Mouse (Mus musculus) common myeloid progenitor, adult 5-6 weeks (primary cell): ENCODE measurements around the gene Atg4a-ps. TPM values are rescaled to one million over a fixed set of nuclear protein-coding genes. Genes with fewer than 3 reads are reported as not detected.

Experiments used
- ATAC-seq: replicated peaks from 2 replicates; pipeline ENCODE4 v1.8.0; 2016; ENCODE audit warnings: low read depth, mild to moderate bottlenecking, moderate TSS enrichment, inconsistent platforms; ENCODE audit not compliant: poor library complexity, severe bottlenecking
- total RNA-seq: library from RNA; stranded (forward); fragments of 200-1000, 187-1606 nt; gene quantifications from 2 replicates; pipeline ENCODE4 v1.2.3, GENCODE M21; 2017

Gene Atg4a-ps
- total RNA-seq, 1 experiment from 2014 or later: 1.1 TPM

DNA sequence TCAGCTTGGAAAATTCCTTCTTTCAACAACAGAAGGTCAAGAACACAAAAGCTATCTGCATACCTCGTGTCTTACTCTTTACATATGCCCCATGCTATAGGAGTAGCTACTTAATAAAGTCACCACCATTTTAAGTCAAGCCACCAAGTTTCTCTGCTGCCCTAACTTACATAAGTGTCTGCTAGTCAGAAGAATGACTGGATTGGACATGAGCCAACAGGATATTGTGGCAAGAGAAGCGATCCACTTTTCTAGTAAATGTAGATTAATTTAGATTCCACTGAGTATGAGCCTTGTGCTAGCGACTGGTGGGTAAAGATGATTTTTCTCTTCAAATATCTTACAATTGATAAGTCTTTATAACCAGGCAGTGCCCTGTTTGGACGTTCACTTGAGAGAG is 12.0 kb downstream of the Atg4a-ps start:
- ATAC-seq: no peak; the same call in 1 of the 2 replicates

DNA sequence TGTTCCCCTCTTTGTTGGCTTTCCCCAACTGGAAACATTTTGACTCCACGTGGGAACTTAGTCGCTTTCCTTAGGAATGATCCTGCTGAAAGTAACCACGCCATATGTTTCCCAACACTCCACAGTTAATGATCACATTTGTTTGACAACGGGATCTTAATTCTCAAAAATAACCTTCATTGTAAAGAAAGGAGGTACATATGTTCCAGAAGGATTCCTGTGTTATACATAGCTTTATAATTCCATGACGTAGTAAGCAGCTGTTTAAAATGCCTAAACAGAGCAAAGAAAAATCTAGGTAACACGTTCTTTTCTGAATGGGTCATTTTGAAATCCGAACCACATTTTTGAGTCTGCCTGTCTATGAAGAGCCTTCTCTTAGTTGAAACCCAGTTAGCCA is 12.7 kb downstream of the Atg4a-ps start:
- ATAC-seq: no peak

DNA sequence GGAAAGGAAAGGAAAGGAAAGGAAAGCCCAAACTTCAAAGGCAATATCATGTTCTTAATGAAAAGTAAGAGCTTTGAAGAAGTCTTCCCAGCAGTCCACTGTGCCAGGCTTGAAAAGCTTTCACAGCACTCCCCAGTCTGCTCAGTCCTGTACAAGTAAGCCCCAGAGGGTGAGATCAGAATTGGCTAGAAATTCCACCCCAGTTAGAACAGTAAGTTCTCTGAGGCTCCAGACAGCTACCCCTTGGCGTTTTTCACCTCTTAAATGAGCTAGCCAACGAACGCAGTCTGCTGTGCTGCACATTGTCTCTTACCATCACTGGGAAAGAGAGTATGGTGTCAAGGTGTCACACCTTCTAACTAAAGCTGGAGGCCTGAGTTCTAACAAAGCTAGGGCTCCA is 18.2 kb downstream of the Atg4a-ps start:
- ATAC-seq: no peak

DNA sequence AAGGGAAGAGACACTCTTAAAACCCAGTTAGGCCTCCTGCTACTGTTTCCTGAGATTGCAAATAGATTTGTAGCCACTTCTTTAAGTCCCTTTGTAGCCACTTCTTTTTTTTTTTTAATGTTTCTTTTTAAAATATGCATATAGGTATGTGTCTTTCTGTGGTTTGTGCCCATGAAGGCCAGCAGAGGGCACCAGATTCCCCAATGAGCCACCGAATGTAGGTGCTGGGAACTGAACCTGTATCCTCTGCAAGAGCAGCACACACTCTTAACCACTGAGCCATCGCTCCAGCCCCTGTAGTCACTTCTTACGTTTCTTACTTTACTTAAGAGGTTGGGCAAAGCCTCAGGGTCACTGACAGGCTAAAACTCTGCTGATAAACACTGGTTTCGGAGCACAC is 19.4 kb downstream of the Atg4a-ps start:
- ATAC-seq: no peak

DNA sequence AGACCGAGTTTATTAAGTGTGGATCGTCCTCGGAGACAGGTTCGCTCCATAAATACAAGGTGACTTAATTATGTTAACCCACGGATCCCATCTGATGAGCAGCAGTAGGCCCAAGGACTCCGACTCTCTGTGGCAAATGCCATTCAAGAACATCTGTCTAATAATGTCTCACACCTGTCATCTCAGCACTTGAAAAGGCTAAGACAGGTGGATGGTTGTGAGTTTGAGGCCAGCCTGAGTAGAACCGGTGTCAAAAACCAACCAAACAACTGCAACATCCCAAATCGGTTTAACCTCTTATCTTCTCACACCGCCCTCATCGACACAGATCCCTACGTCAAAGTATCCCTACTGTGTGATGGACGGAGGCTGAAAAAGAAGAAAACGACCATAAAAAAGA is 20.7 kb downstream of the Atg4a-ps start:
- no peak for ATAC-seq

DNA sequence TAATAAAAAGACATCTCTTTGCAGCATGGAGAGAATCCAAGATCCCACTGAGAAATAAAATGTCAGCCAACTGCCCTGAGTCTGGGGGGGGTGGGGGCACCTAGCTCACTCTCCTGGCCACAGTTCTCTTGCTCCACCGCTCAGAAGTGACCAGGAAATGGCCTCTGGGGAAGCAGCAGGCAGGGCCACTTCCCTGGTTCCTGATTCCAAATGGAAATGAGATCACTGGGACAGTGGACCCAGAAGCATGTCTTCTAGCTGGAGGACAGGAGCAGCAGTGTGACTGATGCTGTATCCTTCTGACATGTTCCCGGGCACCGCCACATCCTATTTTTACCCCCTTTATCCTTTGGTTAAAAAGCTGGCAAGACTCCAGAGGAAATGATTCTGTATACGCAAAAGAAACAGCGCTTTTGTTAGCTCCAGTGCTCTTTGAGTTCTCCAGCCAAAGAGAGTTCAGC is 21.2 kb downstream of the Atg4a-ps start:
- peak; percentile 54; the same call in 1 of the 2 replicates for ATAC-seq

DNA sequence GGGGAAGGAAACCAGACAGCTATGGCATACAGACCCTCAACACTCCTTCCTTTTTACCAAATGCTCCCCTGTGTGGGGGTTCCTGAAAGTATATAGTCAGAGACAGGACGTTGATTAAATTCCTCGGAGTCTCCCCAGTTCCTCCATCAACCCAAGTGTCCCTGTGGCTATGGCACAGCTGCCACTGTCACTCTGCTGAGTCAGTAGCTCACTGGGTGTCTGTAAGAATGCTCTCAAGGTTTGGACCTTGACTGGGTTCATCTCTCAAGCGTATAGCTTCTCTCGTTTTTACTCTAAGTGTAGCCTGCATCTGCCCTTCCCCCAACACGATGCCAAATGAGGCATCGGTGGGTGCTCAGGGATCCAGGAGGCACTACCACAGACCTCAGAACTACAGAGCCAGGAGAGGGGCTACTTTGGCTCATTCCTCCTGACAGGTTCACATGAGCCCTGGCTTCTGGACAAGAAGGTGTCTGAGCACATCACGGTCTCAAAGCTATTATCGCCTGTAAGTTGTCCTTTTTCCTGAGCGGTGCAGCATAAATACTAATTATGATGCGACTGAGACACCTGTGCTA is 21.9 kb downstream of the Atg4a-ps start:
- 0 out of 2 replicates have a peak, but pooled peaks have one; percentile 8 for ATAC-seq

DNA sequence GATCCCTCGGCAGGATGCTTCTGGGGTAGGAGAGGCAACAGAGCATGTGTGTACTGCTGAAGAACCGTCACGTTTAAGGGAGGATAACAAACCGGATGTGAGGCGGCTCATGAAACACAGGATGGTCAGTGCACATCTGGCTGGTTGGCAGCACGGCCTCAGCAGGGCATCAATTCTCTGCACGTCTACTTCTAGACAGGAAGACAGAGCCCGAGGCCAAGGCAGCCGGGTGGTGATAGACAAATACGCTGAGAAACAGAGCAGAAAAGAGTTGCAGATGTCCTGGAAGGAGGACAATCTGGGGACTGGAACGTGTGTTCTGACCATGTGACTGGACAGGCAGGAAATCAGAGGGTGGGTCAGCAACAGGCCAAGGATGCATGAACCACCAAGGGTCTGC is 25.8 kb downstream of the Atg4a-ps start:
- no peak for ATAC-seq

DNA sequence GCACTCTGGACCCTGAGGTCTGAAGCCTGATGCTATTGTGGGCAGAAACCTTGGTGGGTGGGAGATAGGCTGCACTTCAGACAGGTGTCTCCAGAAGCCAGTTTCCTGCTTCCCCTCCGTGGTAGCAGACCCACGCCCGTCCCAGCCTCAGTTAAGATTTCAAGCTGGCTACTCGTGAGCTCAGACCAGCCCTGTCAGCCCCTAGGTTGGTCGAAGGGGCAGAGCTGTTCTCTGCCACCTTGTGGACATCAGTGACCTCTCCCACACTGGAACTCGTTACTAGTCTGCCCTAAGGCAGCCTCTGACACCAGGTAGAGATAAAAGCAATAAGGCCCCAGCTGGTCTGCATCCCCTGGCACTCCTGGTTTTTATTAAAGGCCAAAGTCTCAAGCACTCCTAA is 28.9 kb downstream of the Atg4a-ps start:
- no peak for ATAC-seq

DNA sequence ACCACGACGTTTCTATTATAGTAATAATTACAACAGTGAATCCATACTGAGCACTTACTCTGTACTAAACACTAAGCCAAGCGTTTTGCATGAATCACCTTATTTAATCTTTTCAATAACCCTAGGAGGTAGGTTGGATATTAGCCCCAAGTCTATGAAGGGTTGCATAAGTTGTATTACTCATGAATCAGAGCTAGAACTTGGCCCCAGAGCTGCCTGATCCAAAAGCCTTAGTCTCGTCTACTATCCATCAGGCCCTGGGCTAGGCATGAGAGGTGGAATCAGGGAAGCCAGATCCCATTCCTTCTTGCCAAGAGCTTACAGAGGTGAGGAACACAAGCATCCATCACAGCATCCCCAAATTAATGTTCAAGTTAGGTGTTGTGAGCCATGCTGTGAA is 30.2 kb downstream of the Atg4a-ps start:
- ATAC-seq: no peak

DNA sequence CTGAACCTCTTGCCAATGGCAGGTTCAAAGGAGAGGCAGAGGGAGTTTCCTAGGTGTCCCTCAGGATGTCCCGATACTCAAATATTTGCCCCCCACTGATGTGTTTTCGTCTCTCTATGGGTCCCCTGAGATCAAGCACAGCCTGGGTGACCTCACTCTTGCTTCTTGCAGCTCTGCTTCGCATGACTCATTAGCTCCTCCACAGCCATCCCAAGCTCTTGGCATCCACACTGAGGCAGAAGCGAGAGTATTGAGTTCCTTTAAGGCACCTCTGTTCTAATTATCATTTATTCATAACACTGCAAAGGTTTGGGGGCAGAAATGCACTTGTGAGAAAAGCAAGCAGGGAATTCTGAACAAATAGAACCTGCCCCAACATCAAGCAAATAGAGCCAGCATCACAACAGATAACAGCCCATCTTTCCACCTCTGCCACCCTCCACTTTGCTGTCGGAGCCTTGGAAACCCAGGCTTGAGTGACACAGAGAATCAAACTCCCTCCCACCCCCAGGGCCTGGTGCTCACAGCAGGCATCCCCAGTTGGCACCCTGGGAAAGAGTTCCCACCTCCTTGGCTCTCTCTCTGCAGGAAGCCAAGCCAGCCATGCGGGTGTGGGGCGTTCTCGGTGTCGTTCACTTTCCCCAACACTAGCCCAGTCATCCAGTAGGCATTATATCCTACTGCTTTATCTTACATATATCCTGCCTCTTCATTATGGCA is 33.1 kb downstream of the Atg4a-ps start:
- ATAC-seq: no peak

DNA sequence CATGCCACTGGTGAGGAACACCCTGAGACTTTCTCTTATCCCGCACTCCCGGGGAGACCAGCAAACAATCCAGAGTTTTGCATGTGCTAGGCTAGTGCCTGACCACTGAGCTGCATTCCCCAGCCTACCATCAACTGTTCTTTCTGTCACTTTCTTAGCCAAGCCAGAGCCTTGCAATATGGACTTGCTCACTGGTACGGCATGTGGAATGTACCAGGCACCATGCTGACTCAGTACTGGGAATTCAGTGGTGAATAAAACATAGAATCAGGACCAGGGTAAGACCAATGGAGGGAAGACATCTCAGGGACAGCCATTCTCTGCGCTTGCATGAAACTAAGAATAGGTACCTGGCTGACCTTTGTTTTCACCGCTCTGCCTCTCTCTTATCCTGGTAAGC is 35.6 kb downstream of the Atg4a-ps start:
- ATAC-seq: no peak

DNA sequence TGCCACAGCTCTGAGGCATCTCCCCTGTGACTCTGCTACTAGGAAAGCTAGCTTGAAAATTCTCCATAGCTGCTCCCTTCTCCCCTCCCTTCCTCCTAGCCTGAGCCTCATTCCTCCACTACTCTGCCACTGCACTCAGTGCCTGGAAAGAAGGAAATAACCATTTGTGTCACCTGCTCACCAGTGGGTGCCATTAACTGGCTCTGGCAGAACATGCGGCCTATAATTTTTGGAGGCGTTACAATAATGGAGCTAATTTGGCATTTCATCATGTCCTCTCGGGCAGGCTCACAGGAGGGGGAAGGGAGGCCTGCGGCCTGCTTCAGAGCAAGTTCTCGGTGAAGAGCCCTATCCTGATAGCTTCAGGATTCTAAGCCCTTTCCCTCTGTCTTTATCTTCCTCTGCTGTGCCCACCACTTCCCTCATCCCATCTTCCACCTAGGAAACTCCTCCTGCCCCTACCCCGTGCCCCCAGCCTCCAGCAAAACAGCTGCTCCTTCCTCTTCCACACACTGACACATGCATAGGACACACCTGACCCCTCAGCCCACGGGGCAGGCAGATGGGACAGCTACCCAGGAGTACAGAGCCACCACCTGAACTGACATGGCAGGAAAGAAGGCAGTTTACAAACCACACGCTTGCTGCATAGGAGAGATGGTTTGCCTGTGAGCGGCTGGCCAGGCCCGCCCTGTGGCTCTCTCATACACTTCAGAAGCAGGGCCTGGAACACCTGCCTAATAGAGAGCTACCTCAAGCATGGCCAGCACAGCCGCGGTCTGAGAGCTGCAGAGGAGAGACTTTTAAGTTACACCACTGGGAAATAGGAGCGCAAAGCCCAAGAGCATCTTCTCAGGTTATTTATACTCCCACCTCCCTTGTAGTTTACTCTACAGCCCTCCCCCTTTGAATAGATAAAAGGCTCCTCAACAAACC is 38.9 kb downstream of the Atg4a-ps start:
- ATAC-seq: no peak

DNA sequence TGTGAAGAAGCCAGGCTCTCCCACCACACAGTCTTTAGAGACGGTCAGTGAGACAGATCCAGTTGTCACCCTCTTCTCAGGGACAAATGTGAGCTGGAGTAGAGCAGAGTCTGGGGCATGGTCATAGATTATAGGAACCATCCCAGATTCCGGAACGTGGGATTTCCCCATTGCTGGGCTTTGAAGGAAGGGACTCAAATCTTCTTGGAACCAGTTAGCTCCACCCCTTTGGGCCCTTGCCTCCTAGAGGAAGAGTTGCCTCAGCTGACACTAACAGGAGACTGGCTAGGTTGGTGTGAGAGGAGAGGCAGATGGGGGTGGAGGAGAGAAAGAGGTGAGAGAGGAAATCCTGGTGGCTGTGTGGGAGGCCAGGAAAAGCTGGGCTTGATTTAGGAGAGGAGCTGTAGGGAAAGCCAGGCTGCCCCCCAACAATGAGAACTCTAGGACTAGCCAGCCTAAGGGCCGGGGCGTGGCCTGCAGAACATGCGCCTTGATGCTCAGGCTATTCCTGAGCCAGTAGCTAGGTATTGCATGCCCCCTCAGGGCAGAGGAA is 39.7 kb downstream of the Atg4a-ps start:
- no peak for ATAC-seq

DNA sequence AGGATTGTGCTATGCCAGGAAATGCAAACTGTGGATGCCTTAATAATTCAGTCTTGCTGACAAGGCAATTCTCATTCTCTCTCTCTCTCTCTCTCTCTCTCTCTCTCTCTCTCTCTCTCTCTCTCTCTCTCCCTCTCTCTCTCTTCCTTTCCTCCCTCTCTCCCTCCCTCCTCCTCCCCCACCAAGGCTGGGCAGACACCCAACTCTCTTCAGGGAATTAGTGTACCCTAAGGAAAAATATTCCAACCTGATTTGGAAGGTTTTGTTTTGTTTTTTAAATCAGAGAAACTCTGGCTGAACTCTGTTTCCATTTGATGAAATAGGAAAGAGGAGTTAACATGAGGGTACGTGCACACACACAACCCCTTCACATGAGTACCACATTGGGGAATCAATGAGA is 44.3 kb downstream of the Atg4a-ps start:
- ATAC-seq: no peak

DNA sequence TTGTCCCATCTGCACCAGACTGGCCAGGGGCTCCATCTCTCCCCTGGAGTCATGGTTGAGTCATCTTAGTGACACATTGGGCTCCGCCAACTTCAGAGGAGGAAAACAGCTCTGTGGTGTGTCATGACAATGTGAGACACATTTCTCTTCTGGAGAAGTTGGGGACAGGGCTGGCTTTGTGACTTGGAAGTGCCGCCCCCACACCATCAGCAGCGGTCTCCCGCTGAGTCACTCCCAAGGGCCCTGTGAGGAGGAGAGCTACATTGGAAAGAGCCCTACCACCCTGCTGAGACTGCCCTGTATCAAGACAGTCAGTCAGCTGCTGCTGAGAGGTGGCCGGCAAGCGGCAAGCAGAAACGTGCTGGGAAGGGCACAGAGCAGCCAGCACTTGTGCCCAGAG is 44.9 kb downstream of the Atg4a-ps start:
- no peak for ATAC-seq

DNA sequence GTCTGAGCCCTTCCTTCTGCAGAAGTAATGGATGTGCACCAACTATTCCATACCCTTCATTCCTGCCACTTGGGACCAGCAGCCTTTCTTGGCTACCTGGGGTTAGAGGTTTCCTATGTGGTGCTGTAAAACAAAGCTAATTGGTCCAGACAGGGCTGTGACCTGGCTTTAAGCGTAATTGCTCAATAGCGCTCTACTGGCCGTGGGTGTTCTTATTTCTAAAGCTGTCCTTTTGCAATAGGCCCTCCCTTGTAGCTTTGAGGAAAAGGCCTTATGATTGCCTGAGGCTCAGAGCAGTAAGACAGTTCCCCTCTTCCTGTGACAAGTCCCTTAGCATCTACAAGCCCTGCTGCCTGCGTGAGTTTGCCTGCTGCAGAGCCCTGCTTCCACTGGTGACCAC is 48.3 kb downstream of the Atg4a-ps start:
- ATAC-seq: no peak

DNA sequence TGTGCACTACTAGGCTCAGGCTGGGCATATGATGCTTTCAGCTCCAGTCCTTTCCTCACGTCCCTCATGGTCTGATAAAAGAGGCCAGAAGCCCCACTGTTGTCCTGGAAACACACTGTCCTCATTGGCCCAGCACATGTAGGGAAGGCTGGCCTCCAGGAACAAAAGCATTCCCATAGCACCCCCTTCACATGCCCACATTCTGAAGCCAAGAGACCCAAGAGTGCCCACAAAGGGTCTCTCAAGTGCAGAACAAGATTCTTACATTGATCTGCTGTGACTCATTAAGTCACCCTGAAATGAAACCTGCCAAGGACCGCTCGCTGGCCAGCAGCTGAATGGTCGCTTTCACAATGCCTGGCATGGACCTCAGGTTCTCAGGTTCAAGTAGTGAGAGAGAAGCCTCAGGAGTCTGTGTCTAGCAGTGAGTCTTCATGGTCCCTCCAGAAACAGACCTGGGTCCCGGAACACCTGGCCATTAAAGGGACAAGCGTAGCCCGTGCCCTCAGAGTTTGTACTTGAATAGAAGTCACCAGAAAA is 50.5 kb downstream of the Atg4a-ps start:
- ATAC-seq: no peak
